Mouse (Mus musculus) thymus, adult 18-20 months (tissue): Measurements from ENCODE around the gene Gm28845.

Experiments used
- DNase-seq, 2 experiments: peaks; one replicate each; pipeline ENCODE4 v3.0.0; 2022; ENCODE audit warnings: mixed read lengths in 2 of 2

Gm28845 gene

DNA sequence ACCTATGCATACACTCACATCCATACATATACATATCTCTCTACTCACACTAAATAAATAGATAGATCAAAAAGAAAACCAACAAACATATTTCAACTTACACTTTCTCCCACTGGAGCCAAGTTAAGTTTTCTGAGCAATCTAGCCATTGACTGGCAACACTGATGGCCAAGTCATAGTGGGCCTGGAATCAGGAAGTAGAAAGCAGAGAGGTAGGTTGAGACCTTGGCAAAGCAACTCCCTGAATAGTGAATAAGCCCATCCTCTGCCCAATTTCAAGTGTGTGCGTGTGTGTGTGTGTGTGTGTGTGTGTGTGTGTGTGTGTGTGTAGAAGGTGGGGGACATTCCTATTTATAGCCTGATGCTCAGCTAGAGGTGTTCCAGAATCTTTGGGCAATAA is at the start of gene Gm28845:
TSS of gene Gm28845 (minus strand) at position 121 of the 400 bp plus-strand sequence.
- no peak for DNase-seq

DNA sequence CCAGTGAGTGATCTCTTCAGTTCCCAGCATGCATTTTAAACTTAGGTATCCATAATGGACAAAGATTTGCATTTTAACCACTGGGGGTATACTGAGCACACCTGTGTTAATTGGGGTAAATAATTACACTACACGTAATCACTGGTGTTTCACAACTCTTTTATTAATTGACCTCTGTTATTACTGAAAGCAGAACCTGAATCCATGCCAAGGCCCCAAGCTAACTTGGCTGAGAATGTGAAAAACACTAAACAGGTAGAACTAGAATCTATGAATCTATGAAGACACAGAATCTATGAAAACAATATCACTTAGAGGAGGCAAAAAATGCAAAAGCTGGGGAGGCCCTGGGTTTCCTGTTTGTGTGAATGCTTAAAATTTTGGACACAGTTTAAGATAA is 48.1 kb upstream of the Gm28845 start:
- no peak for DNase-seq

DNA sequence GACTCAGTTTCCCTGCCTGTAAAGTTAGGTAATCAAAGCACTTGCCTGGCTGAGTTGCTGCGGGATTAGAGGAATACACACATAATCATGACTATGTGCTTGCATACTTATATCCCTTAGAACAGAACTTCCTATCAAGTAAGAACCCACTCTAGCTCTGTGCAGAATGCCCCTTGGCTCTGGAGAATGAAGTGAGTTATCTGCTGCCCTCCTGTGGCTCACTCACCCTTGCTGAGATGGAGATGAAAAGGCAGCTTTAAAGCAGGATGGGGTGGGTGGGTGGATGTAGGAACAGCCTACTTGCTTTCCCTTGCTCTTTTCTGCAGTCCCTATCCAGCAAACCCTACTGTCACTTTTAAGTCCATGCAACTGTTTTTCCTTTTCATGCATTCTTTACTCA is 42.9 kb upstream of the Gm28845 start:
- DNase-seq, result no peak

DNA sequence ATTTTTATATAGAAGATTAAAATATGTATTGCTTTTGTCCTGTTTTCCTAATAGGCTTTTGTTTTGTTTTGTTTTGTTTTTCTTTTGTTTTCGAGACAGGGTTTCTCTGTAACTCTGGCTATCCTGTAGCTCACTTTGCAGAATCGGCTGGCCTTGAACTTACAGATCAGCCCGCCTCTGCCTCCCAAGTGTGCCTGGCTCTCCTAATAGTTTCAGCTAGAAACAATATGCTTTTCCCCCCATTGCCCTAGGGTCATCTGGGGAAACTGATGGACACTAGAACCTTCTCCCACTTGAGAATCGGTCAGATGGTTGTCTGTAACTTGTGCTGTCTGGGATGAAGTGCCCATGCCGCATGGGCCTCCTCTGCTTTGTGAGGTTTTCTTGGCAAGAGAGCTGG is 36.8 kb upstream of the Gm28845 start:
- no peak for DNase-seq

DNA sequence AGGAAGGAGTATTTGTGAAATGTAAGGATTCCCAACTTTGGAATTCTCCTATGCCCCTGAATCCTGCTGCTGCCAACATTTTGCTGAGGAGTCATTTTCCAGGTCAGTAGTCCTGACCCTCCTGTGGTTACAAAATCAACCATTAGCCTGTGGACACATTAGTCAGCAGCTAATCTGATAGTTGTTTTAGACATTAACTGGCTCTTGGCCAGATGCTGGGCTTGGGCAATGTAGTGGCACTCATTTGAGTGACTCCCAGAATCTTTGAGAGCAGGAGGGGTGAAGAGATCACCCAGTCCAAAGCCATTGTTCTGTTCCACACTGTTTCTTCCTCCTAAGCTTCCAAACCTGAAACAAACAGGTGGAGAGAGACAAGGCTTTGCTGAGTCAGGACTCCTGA is 35.5 kb upstream of the Gm28845 start:
- no peak for DNase-seq

DNA sequence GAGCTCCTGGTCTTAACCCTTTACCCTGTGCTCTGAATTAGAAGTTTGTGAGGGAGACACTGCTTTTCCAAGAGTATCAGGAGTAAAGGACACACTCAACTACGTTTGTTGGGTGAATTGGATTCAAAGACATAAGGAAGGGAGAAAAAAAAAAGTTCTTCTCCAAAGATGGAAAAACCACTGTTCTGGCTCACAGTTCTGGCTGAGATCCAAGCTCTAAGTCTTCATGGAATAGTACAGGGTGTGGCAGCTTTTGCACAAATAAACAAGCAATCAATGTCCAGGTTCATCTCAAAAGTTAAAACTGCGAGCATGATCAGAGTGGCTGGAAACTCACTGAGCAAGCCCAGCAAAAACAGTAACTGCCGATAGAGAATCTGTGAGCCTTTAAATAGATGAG is 28.6 kb upstream of the Gm28845 start:
- no peak for DNase-seq

DNA sequence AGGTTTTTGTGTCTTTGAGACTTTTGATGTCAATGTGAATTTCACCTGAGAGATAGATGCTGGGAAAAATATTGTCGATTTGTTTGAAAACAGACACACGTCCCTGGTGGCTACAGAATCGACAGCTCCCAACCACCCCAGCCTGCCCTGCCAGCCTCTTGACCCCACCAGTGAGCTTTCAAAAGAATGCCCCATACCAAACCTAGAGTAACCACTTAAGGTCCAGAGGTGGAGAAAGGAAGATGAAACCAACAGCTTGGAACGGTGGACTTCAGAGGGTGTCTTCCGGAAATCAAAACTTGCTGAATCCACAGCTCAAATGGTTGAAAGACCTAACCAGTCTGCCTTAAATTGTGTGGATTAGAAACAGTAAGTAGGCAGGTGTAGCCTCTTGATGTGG is 28.0 kb upstream of the Gm28845 start:
- DNase-seq, result no peak

DNA sequence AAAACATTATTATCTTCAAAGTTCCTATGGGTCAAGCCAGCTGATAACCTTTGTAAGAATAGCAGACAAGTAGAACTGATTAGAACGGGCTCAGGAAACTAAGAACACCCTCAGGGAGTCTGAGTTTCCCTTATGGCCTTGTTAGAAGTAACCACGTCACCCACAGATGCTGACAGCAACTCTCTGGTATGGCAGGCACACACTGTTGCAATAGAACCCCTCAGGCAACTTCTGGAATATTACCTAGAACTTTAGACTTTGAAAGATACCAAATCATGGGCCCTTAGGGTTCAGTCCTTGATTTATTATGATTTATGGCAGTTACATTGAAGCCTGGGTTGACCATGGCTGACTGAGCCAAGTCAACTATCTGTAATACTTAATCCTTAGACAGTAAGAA is 27.2 kb upstream of the Gm28845 start:
- DNase-seq, result no peak

DNA sequence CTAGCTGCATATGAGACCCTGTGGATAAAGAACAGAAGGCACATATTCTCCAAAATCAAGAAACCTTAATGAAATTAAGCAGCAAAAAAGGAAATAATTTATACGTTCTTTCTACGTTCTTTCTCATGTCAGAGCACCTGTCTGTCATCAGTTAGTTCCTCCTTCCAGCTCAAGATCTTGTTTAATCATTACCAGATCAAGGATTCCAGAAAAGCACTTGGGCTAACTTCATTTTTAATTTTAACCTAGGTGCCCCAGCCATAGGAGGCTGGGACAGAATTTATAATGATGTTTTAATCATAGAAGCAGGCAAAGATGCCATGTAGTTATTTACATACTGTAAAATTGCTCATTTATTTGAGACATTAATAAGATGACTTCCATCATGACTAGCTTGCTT is 25.4 kb upstream of the Gm28845 start:
- no peak for DNase-seq

DNA sequence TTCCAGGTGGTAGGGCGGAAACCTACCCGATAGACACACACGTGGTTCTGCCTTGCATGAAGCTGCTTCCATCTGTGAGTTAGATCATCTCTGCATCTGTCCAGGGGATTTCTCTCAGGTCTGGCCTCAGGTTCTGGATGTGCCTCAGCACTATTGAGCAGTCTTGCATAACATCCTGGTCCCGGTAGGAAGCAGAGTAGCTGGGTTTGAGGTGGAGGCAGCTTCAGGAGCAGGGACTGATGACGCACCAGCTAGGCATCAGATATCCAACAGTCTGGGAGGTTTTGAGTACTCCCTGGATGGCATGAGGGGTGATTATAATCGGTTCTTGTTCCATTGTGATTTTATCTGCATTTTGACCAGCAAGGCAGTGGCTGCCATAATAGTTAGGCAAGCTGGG is 18.2 kb upstream of the Gm28845 start:
- DNase-seq, result no peak

DNA sequence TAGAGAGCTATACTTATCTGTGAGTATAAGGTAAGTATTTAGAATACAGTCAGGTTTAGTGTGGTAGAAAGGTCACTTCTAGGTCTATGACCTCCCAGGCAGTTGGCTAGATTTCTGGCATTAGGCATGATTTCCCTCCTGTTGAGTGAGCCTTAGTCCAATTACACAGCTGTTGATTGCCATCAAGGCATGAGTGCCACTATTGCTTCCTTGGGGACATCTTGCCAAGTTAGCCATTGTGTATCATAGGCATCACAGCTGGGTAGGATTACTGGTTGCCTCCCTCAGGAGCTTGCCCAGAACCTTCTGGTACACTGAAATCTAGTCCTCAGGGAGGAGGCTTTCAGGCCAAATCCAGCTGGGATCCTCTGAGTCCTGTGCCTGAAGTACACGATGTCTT is 13.5 kb upstream of the Gm28845 start:
- no peak for DNase-seq

DNA sequence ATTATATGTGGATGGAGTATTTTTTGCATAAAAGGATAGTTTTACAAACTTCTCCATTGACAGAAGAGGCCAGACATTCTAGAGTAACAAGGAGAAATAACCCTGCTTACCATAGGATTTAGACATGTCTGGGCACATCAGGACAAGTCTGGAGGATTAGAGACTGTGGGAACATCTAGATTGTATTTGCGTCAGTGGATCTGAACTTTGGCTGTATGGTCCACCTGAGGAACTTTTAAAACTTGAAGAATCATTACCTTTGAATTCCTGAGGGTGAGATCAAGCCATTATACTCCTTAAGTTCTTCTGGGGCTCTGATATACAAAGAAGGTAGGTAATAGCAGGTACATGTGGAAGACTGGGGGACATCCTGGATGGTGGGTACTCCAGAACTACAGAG is 12.3 kb upstream of the Gm28845 start:
- DNase-seq, result no peak

DNA sequence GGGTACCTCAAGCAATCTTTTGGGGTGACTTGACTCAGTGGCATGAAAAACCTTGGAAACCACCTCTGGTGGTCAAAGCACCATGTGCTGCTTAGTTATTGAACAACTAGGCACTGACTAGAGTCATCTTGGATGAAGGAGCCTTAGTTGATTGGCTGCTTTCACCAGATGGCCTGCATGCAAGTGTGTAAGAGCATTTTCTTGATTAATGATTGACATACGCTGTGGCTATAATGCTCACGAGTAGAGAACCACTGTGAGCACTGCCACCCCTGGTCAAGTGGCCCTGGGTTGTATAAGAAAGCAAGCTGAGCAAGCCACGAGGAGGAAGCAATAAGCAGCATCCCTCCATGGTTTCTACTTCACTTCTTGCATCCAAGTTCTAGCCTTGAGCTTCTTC is 10.9 kb upstream of the Gm28845 start:
- no peak for DNase-seq

DNA sequence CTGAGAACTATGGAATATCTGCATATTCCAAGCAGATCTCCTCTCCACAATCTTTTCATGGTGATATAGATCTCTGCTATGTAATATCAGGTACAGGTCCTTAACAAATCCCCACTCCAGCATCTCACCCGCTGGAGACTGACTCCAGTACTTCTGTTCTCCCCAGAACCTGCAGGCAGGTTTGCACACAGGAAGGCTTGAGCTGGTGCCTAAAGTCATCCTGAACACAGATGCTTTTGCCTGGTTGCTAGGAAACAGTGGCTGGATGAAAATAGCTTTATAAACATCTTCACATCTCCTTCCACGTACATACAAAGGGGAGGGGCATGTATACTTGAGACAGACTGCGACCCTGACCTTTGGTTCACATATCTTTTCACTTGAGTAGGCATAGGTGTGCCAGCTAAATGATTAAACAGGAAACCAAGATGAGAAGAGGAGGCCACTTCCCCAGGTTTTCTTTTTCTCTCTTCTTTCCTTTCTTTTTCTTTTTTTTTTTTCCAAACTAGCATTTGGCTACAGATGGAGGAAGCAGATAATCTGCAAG is 10.3 kb upstream of the Gm28845 start:
- no peak for DNase-seq

DNA sequence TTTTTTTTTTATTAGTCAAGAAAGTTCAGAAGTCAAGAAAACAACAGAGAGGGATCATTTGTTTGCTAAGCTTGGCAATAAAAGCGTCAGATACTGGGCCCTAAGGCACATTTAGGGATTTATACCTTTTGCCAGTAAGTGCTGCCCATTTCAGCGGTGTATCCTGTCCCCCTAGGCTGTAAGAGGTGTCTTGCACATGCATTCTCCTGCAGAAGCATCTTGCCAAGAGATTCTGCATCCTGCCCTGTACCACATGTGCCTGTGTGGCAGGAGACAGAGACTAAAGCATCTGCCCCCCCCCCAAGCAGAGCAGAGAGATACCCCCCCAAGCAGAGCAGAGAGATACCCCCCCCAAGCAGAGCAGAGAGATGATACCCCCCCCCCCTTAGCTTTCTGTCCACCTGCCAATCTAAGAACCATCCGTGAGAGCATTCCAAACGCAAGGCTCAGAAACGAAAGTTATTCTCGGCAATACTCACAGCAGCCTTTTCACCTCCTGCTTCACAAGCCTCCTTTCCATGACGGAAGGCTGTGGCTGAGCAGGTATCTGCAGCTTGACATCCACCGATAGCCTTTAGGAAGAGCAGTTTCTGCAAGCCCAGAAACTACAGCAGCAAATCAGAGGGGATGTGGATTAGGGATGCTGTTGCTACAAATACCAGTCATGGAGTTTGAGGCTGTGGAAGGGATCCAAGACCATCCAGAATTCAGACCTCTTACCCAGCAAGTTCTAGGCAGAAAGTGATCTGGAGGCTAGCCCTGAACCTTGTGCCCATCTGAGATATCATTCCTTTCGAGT is 3.4 kb upstream of the Gm28845 start, which contains the start of gene D630023F18Rik:
TSS of gene D630023F18Rik (minus strand) at position 641 of the 799 bp plus-strand sequence.
- DNase-seq, result no peak

DNA sequence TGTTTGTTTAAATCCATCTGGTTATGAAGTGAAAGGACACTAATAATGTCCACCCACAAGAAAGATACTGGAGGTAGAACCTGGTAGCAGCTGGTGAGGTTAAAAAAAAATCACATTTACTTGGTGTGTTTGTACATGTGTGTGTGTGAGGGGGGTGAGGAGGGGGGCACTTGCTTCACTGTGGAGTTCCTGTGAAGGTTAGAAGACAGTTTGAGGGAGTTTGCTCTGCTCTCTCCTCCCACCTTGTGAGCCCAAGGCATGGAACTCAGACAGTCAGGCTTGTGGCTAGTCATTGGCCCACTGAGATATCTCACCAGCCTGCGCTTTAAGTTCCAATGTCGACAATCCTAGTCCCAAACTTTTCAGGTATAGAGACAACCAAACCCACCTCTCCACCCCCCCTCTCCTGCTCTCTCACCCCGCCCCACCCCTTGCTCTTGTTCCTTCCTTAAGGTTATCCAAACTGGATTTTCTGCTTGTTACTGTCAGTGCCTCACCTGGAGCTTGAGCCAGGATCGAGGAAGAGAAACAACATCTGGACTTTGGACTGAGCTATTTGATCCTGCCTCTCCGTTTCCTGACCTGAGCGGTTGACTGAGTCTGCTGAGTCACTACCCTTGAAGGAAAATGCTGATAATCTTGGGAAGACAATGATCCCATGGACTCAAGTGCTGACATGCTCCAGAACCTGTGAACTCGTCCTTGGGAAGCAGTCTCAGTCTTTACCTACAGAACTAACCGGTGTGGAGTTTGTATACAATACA is 1.0 kb downstream of the Gm28845 start:
- no peak for DNase-seq

DNA sequence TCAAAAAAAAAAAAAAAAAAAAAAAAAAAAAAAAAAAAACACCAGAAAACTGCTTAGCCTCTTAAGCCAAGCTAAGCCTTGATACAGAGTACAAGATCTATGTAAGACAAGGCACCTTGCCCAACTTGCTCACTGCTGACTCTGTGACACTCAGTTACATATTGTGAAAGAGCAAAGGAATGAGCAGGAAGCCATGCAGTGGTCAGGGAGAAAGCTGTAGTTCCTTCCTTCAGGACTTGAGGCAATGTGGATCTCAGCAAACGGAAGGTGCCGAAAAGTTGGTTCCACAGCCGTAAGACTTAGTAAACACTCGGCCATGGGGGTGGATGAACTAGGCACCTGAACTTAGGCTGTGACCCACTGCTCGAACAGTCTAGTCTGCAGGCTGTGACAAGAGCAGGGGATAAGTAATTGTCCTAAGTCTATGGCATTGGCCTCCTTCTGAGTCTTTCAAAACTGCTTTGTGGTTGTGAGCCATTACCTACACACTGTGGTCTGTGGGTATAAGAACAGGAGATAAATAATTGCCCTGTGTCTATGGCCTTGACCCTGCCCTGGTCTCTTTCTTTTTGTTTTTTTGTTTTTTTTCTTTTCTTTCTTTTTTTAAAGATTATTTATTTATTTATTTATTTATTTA is 5.7 kb downstream of the Gm28845 start:
- DNase-seq, result no peak

DNA sequence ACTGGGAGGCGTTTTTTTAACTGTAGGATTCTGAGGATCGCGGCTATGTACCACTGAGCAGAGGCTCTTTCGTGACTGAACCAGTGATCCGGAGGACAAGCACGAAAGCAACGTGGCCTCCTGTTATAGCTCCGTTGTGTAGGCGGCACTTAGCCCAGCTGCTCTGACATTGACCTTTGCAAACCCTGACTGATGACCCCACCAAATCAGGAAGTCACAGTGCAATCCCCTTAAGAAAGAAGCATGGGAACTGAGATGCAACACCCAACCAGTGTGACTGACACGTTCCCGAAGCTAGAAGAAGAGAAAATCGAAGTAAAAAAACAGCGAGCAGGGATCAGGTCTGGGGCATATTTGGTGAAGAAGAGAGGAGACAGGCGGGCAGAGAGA is 6.6 kb downstream of the Gm28845 start:
- DNase-seq, result no peak

DNA sequence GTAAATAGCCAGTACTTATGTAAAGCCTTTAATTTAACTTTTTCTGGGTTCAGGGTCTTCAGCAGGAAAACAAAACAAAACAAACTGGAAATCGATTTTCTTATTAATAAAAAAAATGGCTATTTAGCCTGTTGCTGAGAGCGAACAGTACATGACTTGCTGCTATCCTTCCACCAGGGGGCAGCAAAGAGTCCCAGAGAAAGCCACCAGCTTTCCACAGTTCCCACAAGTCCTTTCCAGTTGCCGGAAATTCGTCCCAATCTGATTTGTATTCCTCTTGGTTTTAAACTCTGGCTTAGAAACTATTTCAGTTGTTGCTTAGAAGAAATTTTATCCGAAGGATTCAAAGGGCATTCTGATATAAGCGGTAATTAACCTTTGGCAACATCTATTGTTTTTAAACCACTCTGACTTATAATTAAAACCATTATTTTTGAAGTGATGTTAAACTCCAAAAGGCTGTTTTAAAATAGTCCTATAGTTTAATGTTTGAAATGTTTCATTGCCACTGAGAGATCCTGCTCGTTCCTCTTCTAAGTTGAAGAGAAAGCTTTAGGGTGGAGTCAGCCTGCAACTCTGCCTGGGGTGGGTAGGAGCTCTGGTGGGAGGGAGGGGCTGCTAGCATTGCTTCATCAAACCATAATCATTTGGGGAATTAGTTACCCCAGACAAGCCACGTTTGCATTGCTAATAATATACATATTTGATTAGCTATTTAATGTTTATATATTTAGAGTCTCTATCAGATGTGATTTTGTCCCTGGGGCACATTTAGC is 7.1 kb downstream of the Gm28845 start:
- no peak for DNase-seq

DNA sequence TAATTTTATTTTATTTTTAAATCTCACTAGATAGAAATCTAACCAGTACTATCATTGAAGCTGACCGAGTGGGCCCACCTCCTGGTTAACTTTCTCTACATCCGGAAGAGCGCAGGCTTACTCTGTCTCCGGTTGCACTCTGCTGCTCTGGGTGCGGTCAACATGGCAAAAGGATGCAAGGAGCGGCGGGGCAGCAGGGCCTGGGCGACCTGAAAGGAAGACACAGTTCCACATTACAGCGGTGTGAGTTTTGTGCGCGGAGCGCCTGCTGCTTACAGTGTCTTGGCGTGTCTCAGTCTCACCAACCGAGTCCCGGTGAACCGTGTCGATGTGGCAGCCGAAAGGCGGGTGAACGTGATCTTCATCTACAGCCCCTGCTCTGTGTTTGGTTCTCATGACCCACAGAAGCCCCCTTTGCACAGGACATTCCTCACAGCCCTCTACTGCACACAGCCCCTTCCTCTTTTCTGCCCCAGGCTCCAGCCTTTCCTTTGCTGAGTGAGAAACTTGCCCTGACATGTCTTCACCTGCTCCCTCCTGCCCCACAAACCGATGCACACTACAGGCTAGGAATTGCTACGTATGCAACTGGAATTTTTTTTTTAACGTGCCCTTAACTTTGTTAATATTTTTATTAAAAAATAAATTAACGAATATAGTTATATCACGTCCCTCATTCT is 9.5 kb downstream of the Gm28845 start:
- no peak for DNase-seq

DNA sequence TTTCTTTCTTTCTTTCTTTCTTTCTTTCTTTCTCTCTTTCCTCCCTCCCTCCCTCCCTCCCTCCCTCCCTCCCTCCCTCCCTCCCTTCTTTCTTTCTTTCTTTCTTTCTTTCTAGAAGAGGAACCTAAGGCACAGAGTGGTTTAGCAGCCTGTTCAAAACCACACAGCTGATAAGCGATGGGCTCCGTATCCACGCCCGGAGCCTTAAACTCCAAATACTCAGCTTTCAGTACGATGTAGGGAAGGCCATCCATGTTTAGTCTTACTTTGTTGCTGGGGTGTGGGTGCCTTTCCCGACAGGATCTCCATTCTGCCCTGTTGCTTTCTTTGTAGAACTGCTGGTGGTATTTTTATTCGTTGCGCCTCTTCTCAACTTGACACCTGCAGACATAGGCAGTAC is 10.2 kb downstream of the Gm28845 start:
- no peak for DNase-seq

DNA sequence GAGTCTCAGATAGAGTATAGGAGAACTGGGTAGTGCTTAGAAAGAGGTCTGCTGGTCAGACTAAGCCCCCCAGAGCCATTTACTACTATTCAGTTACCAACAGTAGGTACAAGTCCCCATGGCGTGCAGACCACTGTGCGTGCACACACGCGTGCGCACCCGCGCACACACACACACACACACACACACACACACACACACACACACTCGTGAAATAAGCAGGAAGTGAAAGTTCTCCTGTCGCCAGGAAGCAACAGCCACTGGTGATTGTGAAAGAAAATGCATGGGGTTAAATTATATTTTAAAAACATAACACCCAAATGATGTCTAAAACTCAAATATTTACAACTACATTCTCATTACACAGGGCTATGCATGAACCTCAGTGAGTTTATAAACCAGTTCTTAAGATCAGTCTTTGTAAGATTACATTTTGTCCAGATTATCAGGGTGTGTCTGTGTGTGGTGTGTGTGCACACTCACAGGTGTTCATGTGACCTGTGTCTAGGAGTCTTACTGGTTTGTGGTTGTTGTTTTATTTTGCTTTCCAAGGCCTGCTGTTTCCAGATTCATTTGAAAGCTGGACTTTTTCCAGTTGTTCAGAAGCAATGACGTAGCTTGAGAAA is 11.6 kb downstream of the Gm28845 start:
- DNase-seq, result no peak
